8 mouse cellular contexts compared by ENCODE assay signal in the genomic region with DNA sequence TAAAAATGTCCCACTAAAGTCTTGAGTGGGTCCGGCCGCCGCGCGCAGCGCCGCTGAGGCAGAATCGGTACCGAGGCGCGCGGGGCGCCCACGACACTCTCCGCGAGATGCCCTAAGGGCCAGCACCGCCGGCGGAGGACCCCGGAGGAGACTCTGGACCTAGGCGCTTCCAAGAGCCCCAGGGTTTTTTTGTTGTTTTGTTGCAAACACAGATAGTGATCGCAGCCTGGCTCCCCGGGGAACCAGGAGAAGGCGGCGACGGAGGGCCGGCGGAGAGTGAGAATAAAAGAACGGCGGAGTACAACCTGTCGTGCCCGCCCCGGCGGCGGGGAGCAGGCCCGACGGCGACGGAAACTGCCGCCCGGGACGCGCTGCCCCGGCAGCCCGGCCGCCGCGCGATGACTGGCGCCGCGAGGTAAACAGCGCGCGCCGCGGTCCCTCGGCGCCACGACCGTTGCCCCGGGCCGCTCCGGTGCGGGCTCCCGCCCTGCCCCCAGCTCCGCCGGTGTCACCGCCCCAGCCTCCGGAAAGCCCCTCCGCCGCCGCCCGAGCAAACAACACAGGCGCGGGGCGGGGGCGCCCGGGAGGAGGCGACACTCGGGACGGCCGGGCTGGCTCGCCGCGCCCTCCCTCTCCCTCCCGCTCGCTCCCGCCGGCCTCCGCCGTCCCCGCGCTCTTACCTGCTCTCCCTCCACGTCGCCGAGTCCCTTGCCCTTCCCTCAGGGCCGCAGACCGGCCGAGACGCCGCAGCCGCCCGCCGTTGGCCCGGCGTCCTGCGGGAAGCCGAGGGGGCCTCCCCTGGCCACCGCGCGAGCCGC. TPM values are rescaled to one million over a fixed set of nuclear protein-coding genes. Genes with fewer than 3 reads are reported as not detected.
DNase-seq lines count a peak whose midpoint lies in the region; ATAC-seq and TF ChIP-seq lines count a peak whose summit lies in the region.
"Had no signal": no experiment of that assay in that cellular context is flagged by ENCODE, and none has a peak within 500 bp of the region (broad histone marks: within the 10 kb centered on the region; RNA-seq: fewer than 3 reads in every experiment).

No protein-coding gene starts in this region.

- peaks cover 6% of the 10 kb centered on the region for H3K27me3 ChIP-seq in ES-Bruce4 (ENCODE audit: control insufficient read depth, insufficient read depth, low read length, poor library complexity, severe bottlenecking)
- H3K27me3 ChIP-seq in hindbrain, embryonic 12.5 days: no peaks in the 10 kb centered on the region

- peak; percentile 64 for DNase-seq in adrenal gland, adult 18-20 months (ENCODE audit: low spot score in 2 of 2)
- peak; percentile 20 to 32 for DNase-seq in left cerebral cortex, adult 8-10 months (ENCODE audit: low spot score in 2 of 2)
- DNase-seq in spleen, postnatal 10 days (ENCODE audit: low spot score in 2 of 2): peak; percentile 74 to 77

- peak overlapping the region; percentile 94 for H3K9ac ChIP-seq in ES-Bruce4 (ENCODE audit: low read depth, poor library complexity, severe bottlenecking)
- peak overlapping the region; percentile 97 for H3K9ac ChIP-seq in hindbrain, embryonic 12.5 days

- peak overlapping the region; percentile 9; the same call in 1 of the 2 replicates for H3K27ac ChIP-seq in ES-Bruce4 (ENCODE audit: insufficient read depth, low read length)
- peak overlapping the region; percentile 100 for H3K27ac ChIP-seq in hindbrain, embryonic 12.5 days

- under 1% methylated on average over 97 of the region's 113 CpGs for WGBS in hindbrain, embryonic 12.5 days

- no peaks in the 10 kb centered on the region for H3K36me3 ChIP-seq in ES-Bruce4 (ENCODE audit: control insufficient read depth, insufficient read depth, low read length, poor library complexity, severe bottlenecking)
- no peaks in the 10 kb centered on the region for H3K36me3 ChIP-seq in hindbrain, embryonic 12.5 days

- H3K4me2 ChIP-seq in hindbrain, embryonic 12.5 days (replicated peaks): peak overlapping the region; percentile 61

- no peaks in the 10 kb centered on the region for H3K4me1 ChIP-seq in ES-Bruce4 (ENCODE audit: control insufficient read depth, insufficient read depth, low read length)
- peaks cover 15% of the 10 kb centered on the region for H3K4me1 ChIP-seq in hindbrain, embryonic 12.5 days

- H3K4me3 ChIP-seq in ES-Bruce4 (ENCODE audit: low read depth, low read length): peak overlapping the region; percentile 64
- H3K4me3 ChIP-seq in hindbrain, embryonic 12.5 days: peak overlapping the region; percentile 95

- TF ChIP-seq CTCF in ES-Bruce4 (IDR thresholded peaks at IDR 0.05; ENCODE audit: low read depth, low read length): no peak

- peak; percentile 4; the same call in 1 of the 2 replicates for ATAC-seq in erythroblast, adult 5-6 weeks (replicated peaks; ENCODE audit: low FRiP score, poor library complexity, severe bottlenecking)
- peak; percentile 64 for ATAC-seq in hindbrain, embryonic 12.5 days (ENCODE audit: low FRiP score)
- 0 out of 2 replicates have a peak, but pooled peaks have one; percentile 0 for ATAC-seq in megakaryocyte, adult 5-6 weeks (ENCODE audit: poor library complexity, severe bottlenecking)

- H3K9me3 ChIP-seq in ES-Bruce4 (replicated peaks; ENCODE audit: control insufficient read depth, insufficient read depth, low read length, poor library complexity, severe bottlenecking): no peaks in the 10 kb centered on the region
- H3K9me3 ChIP-seq in hindbrain, embryonic 12.5 days (replicated peaks): no peaks in the 10 kb centered on the region

- TF ChIP-seq EP300 in ES-Bruce4 (IDR thresholded peaks at IDR 0.05; ENCODE audit: insufficient read depth, low read depth, low read length): no peak

- no peak for TF ChIP-seq POLR2A in ES-Bruce4 (IDR thresholded peaks at IDR 0.05; ENCODE audit: insufficient read depth, low read length)

RNA-seq across cellular contexts. Expression of a gene that starts 0.5 kb away (rescaled TPM):
- polyA plus RNA-seq in ES-Bruce4 (2011; ENCODE audit: insufficient read depth, insufficient read length, low read depth, missing spikeins): 52.8 and 57.7 TPM in 2 replicates
- total RNA-seq in adrenal gland, adult 18-20 months (2021): 10 to 100 TPM; 61.9 to 78.4 TPM
- total RNA-seq in erythroblast, adult 5-6 weeks (2015; ENCODE audit: low replicate concordance): 20.9 and 24.0 TPM in 2 replicates
- total RNA-seq in erythroblast, adult 5-6 weeks (2017; ENCODE audit: low replicate concordance): 65.4 and 81.5 TPM in 2 replicates
- 41.4 and 46.7 TPM in 2 replicates for polyA plus RNA-seq in hindbrain, embryonic 12.5 days (2016; fragmentation: Nextera tagmentation; extraction: Ambion mirVana)
- 10 to 100 TPM; 57.8 to 67.7 (median 60.8) TPM for total RNA-seq in left cerebral cortex, adult 8-10 months (2022)
- total RNA-seq in megakaryocyte, adult 5-6 weeks (2015): 37.0 and 39.6 TPM in 2 replicates
- total RNA-seq in megakaryocyte, adult 5-6 weeks (2017): 98.4 and 102 TPM in 2 replicates

RNA-seq across cellular contexts. Expression of a gene that starts 56.6 kb away (rescaled TPM):
- polyA plus RNA-seq in ES-Bruce4 (2011; ENCODE audit: insufficient read depth, insufficient read length, low read depth, missing spikeins): 8.3 and 9.8 TPM in 2 replicates
- total RNA-seq in adrenal gland, adult 18-20 months (2021): 100 to 1,000 TPM; 605 to 839 TPM
- not detected in 2 replicates for total RNA-seq in erythroblast, adult 5-6 weeks (2015; ENCODE audit: low replicate concordance)
- 0.56 TPM in 1 of 2 replicates, not detected in the other for total RNA-seq in erythroblast, adult 5-6 weeks (2017; ENCODE audit: low replicate concordance)
- 5.0 and 5.3 TPM in 2 replicates for polyA plus RNA-seq in hindbrain, embryonic 12.5 days (2016; fragmentation: Nextera tagmentation; extraction: Ambion mirVana)
- under 1 TPM in 2 of 4 experiments, not detected in 2; 0.42 to 0.59 TPM for total RNA-seq in left cerebral cortex, adult 8-10 months (2022)
- total RNA-seq in megakaryocyte, adult 5-6 weeks (2015): not detected in 2 replicates
- not detected in 2 replicates for total RNA-seq in megakaryocyte, adult 5-6 weeks (2017)
- total RNA-seq: layer of hippocampus, adult 18-20 months had no signal

Comparison
In these comparisons a context has a peak if more than half of its experiments do, and no peak if none do; other contexts are left out.
1. Peak in every context shown above with its lines: DNase-seq, ATAC-seq, H3K4me3 ChIP-seq and H3K27ac ChIP-seq.
2. ATAC-seq: peak in every context shown above with its lines; median percentile 64 in hindbrain, embryonic 12.5 days; 4 in erythroblast, adult 5-6 weeks; 0 in megakaryocyte, adult 5-6 weeks.
3. RNA of a gene that starts 56.6 kb away (total RNA-seq): 605 to 839 TPM in adrenal gland, adult 18-20 months; 0.42 to 0.59 TPM in left cerebral cortex, adult 8-10 months, 0.56 TPM in erythroblast, adult 5-6 weeks and not detected in megakaryocyte, adult 5-6 weeks; every median in the first group is over 100 times any median in the second.